Mouse (Mus musculus): ENCODE results near the gene Pde1c. TPM values are rescaled to one million over a fixed set of nuclear protein-coding genes. Genes with fewer than 3 reads are reported as not detected.
"Not testable (repeated sequence)": the region's sequence is repeated elsewhere in the genome, so short reads cannot be mapped to it uniquely, and the experiment has no call there.

Pde1c gene
- 12.8 and 13.9 TPM in 2 replicates for polyA plus RNA-seq (2014; fragmentation: Nextera tagmentation; extraction: Ambion mirVana)

DNA sequence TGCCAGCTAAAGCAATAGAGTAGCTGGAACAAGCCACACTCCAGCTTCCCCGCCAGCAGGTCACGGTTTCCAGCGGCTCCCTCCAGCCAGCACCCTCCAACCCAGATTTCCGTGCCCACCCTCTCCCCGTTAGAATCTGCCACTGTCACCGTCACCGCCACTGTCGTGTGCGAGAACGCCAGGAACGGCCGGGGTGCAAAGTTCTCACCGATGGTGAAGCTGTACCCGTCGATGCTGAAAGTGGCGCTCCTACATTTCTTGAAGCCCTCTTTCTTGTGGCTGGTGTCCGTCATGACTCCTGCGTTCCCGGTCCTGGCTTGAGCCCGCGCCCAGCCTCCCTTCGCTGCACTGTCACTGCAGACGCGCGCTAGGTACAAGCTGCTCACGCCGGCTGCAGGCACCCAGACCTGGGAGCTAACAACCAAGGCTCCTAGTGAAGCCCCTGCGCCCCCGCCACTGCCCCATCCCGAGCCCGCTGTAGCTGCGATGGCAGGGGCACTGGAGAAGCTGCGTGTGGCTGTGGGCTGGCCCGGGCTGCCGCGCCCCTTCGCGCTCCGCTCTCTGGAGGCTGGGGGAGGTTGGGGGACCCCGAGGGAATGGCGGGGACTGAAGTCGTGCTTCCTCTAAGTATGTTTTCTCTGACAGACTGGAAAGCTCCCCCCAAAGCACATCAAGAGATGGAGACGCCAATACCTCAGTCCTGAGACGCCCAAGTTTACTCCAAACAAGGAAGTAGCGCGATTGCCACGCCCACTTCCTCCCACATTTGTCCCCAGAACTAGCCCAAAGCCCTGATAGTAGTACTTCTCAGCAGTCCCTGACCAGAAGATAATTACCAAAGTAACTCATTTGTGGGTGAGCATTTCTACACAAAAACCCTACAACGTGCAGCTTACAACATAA is at the start of gene Pde1c:
TSS of gene Pde1c (minus strand) at position 634 of the 903 bp plus-strand sequence.
- peak within 1 kb of the TSS; percentile 64 for H3K9ac ChIP-seq (replicated peaks; ENCODE audit: low read length)
- 1% methylated on average over 48 of the region's 48 CpGs for WGBS
- H3K4me3 ChIP-seq (replicated peaks; ENCODE audit: low read depth, low read length): peak within 1 kb of the TSS; percentile 69
- no peak within 1 kb of the TSS for H3K27ac ChIP-seq (replicated peaks; ENCODE audit: low read depth, low read length)
- H3K4me2 ChIP-seq (ENCODE audit: low read length): peak within 1 kb of the TSS; percentile 94
- H3K4me1 ChIP-seq (ENCODE audit: control insufficient read depth, insufficient read depth, low read length): no peaks in the 10 kb centered on the region
- H3K9me3 ChIP-seq (ENCODE audit: control insufficient read depth, low read length): no peaks in the 10 kb centered on the region
- peak; percentile 64 for ATAC-seq (ENCODE audit: low FRiP score, low TSS enrichment)
- no peaks in the 10 kb centered on the region for H3K27me3 ChIP-seq (ENCODE audit: control insufficient read depth, insufficient read depth, low read length)
- DNase-seq: peak; percentile 69
- no peaks in the 10 kb centered on the region for H3K36me3 ChIP-seq (ENCODE audit: control insufficient read depth, insufficient read depth, low read length)

DNA sequence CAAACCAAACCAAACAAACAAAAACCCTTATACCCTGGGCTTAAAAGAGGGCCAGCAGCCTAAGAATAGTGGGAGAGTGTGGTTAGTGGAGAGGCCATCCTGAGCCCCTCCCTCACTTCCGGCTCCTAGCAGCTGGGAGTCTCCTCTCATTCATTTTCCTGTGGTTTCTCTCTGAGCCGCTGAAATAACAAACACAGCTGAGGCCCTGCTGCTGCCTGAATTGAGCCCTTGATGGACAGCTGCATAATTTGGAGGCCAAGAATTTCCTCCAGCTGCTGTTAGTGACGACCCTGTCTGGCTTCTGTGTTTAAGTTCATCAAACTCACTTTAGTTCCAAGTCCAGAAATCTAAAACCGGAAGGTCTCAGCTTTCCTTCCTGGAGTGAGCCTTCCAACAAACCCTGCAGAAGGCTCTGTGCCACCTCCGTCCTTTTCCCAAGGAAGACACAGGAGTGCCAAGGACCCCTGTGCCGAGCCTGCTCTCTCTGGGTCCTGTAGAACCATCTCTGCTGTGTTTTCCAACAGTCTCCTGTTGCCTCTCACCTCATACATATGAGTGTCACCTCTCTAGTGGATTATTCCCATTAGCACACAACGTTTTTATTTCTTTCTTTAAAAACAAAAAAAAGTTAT is 48.2 kb upstream of the Pde1c start:
- no peak overlapping the region for H3K4me3 ChIP-seq (replicated peaks; ENCODE audit: low read depth, low read length)
- no peaks in the 10 kb centered on the region for H3K36me3 ChIP-seq (ENCODE audit: control insufficient read depth, insufficient read depth, low read length)
- WGBS: 29% methylated on average over 7 of the region's 7 CpGs
- 0 out of 2 replicates have a peak, but pooled peaks cover 8% of the 10 kb centered on the region for H3K4me1 ChIP-seq (ENCODE audit: control insufficient read depth, insufficient read depth, low read length)
- no peak overlapping the region for H3K4me2 ChIP-seq (ENCODE audit: low read length)
- H3K9me3 ChIP-seq (ENCODE audit: control insufficient read depth, low read length): no peaks in the 10 kb centered on the region
- DNase-seq (peak; percentile 58), ATAC-seq (ENCODE audit: low FRiP score, low TSS enrichment) (no peak)
- H3K27me3 ChIP-seq (ENCODE audit: control insufficient read depth, insufficient read depth, low read length): no peaks in the 10 kb centered on the region
- no peak overlapping the region for H3K27ac ChIP-seq (replicated peaks; ENCODE audit: low read depth, low read length)
- H3K9ac ChIP-seq (replicated peaks; ENCODE audit: low read length): no peak overlapping the region

GRCm38 (mm10) chr6:56616228-56616981 is 47.5 kb upstream of the Pde1c start:
- peak; percentile 2 for DNase-seq

GRCm38 (mm10) chr6:56609529-56609928 is 40.6 kb upstream of the Pde1c start:
- H3K9me3 ChIP-seq (ENCODE audit: control insufficient read depth, low read length); ATAC-seq (ENCODE audit: low FRiP score, low TSS enrichment); H3K4me1 ChIP-seq (ENCODE audit: control insufficient read depth, insufficient read depth, low read length); H3K27me3 ChIP-seq (ENCODE audit: control insufficient read depth, insufficient read depth, low read length); H3K4me3 ChIP-seq (replicated peaks; ENCODE audit: low read depth, low read length); H3K9ac ChIP-seq (replicated peaks; ENCODE audit: low read length); H3K4me2 ChIP-seq (ENCODE audit: low read length); H3K36me3 ChIP-seq (ENCODE audit: control insufficient read depth, insufficient read depth, low read length); H3K27ac ChIP-seq (replicated peaks; ENCODE audit: low read depth, low read length); DNase-seq: not testable (repeated sequence)
- 67% methylated on average over 1 of the region's 1 CpGs for WGBS

More at GRCm38 (mm10) chr6:56616228-56616981, 47.5 kb upstream of the Pde1c start:
- no peak overlapping the region for H3K4me3 ChIP-seq (replicated peaks; ENCODE audit: low read depth, low read length)
- WGBS: 53% methylated on average over 10 of the region's 10 CpGs
- ATAC-seq (ENCODE audit: low FRiP score, low TSS enrichment): no peak
- H3K4me1 ChIP-seq (ENCODE audit: control insufficient read depth, insufficient read depth, low read length): 0 out of 2 replicates have a peak, but pooled peaks cover 8% of the 10 kb centered on the region
- 0 out of 2 replicates have a peak overlapping the region, but pooled peaks have one; percentile 8 for H3K27ac ChIP-seq (replicated peaks; ENCODE audit: low read depth, low read length)
- H3K36me3 ChIP-seq (ENCODE audit: control insufficient read depth, insufficient read depth, low read length): no peaks in the 10 kb centered on the region
- H3K27me3 ChIP-seq (ENCODE audit: control insufficient read depth, insufficient read depth, low read length): no peaks in the 10 kb centered on the region
- no peak overlapping the region for H3K9ac ChIP-seq (replicated peaks; ENCODE audit: low read length)
- no peak overlapping the region for H3K4me2 ChIP-seq (ENCODE audit: low read length)
- H3K9me3 ChIP-seq (ENCODE audit: control insufficient read depth, low read length): no peaks in the 10 kb centered on the region

DNA sequence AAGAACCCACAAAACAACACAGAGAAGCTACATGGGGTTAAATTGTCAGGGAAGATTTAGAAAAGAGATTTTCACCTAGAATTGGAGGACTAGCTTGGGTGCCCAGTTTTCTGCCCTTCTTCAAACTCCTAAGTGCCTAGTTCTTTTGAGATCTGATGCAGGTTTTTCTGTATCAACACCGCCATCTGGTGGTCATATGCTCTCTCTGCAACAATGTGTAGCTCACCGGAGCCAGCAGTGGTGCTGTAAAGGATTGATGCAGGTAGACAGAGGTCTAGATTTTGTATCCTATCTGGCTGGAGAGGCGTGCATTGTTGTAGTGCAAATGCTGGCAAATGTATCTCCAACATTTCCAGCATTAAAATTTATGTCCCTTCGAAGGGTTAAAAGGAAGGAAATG is 39.4 kb upstream of the Pde1c start:
- H3K9ac ChIP-seq (replicated peaks; ENCODE audit: low read length): no peak overlapping the region
- H3K9me3 ChIP-seq (ENCODE audit: control insufficient read depth, low read length): no peaks in the 10 kb centered on the region
- 7% methylated on average over 4 of the region's 4 CpGs for WGBS
- no peak overlapping the region for H3K4me3 ChIP-seq (replicated peaks; ENCODE audit: low read depth, low read length)
- no peaks in the 10 kb centered on the region for H3K36me3 ChIP-seq (ENCODE audit: control insufficient read depth, insufficient read depth, low read length)
- no peaks in the 10 kb centered on the region for H3K4me1 ChIP-seq (ENCODE audit: control insufficient read depth, insufficient read depth, low read length)
- DNase-seq: peak; percentile 92
- no peaks in the 10 kb centered on the region for H3K27me3 ChIP-seq (ENCODE audit: control insufficient read depth, insufficient read depth, low read length)
- no peak overlapping the region for H3K27ac ChIP-seq (replicated peaks; ENCODE audit: low read depth, low read length)
- ATAC-seq (ENCODE audit: low FRiP score, low TSS enrichment): peak; percentile 57
- no peak overlapping the region for H3K4me2 ChIP-seq (ENCODE audit: low read length)

DNA sequence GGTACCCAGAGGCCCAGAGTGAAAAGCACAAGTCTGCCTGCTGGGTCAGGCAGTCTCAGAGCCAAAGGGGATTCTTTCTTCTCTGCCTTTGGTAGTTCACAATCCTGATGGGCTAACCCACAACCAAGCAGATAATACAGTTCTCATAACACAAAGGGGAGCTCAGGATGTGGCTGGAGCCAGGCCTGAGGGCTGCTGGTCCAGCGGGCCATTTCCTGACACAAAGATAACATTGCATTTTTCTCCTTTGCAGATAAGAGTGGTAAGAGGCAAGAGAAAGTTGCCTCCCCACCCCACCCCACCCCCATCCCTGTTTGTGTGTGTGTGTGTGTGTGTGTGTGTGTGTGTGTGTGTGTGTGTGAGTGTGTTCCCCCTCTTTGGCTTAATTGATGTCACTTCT is 10.7 kb upstream of the Pde1c start:
- H3K4me1 ChIP-seq (ENCODE audit: control insufficient read depth, insufficient read depth, low read length): no peaks in the 10 kb centered on the region
- no peaks in the 10 kb centered on the region for H3K27me3 ChIP-seq (ENCODE audit: control insufficient read depth, insufficient read depth, low read length)
- H3K9me3 ChIP-seq (ENCODE audit: control insufficient read depth, low read length): no peaks in the 10 kb centered on the region
- H3K4me2 ChIP-seq (ENCODE audit: low read length): no peak overlapping the region
- H3K36me3 ChIP-seq (ENCODE audit: control insufficient read depth, insufficient read depth, low read length): no peaks in the 10 kb centered on the region
- H3K4me3 ChIP-seq (replicated peaks; ENCODE audit: low read depth, low read length): no peak overlapping the region
- no peak overlapping the region for H3K9ac ChIP-seq (replicated peaks; ENCODE audit: low read length)
- no peak for DNase-seq
- no peak for ATAC-seq (ENCODE audit: low FRiP score, low TSS enrichment)
- no peak overlapping the region for H3K27ac ChIP-seq (replicated peaks; ENCODE audit: low read depth, low read length)
- WGBS: 83% methylated on average over 1 of the region's 1 CpGs

GRCm38 (mm10) chr6:56560891-56561290 is 8.0 kb downstream of the Pde1c start:
- no peak for DNase-seq

GRCm38 (mm10) chr6:56560474-56560888 is 8.4 kb downstream of the Pde1c start:
- no peak overlapping the region for H3K9ac ChIP-seq (replicated peaks; ENCODE audit: low read length)
- H3K36me3 ChIP-seq (ENCODE audit: control insufficient read depth, insufficient read depth, low read length): no peaks in the 10 kb centered on the region
- DNase-seq (peak; percentile 19), ATAC-seq (ENCODE audit: low FRiP score, low TSS enrichment) (no peak; the same call in 1 of the 2 replicates)
- no peak overlapping the region for H3K4me3 ChIP-seq (replicated peaks; ENCODE audit: low read depth, low read length)
- no peaks in the 10 kb centered on the region for H3K9me3 ChIP-seq (ENCODE audit: control insufficient read depth, low read length)
- 0 out of 2 replicates have a peak, but pooled peaks cover 1% of the 10 kb centered on the region for H3K4me1 ChIP-seq (ENCODE audit: control insufficient read depth, insufficient read depth, low read length)
- no peaks in the 10 kb centered on the region for H3K27me3 ChIP-seq (ENCODE audit: control insufficient read depth, insufficient read depth, low read length)
- 85% methylated on average over 2 of the region's 2 CpGs for WGBS
- H3K4me2 ChIP-seq (ENCODE audit: low read length): no peak overlapping the region
- no peak overlapping the region for H3K27ac ChIP-seq (replicated peaks; ENCODE audit: low read depth, low read length)

More at GRCm38 (mm10) chr6:56560891-56561290, 8.0 kb downstream of the Pde1c start:
- WGBS: 71% methylated on average over 2 of the region's 2 CpGs
- Histone ChIP-seq H3K4me3 (replicated peaks; ENCODE audit: low read depth, low read length) (no peak overlapping the region), H3K27ac (replicated peaks; ENCODE audit: low read depth, low read length) (no peak overlapping the region), H3K9ac (replicated peaks; ENCODE audit: low read length) (no peak overlapping the region), H3K9me3 (ENCODE audit: control insufficient read depth, low read length) (no peaks in the 10 kb centered on the region), H3K4me2 (ENCODE audit: low read length) (no peak overlapping the region), H3K4me1 (ENCODE audit: control insufficient read depth, insufficient read depth, low read length) (no peaks in the 10 kb centered on the region), H3K36me3 (ENCODE audit: control insufficient read depth, insufficient read depth, low read length) (no peaks in the 10 kb centered on the region), H3K27me3 (ENCODE audit: control insufficient read depth, insufficient read depth, low read length) (no peaks in the 10 kb centered on the region)
- no peak; the same call in 1 of the 2 replicates for ATAC-seq (ENCODE audit: low FRiP score, low TSS enrichment)
